Mouse (Mus musculus) kidney, adult 2 months (tissue): Measurements from ENCODE around the gene Tbccd1.

ENCODE experiments used
- CTCF ChIP-seq: fragments of 200-500 bp; conservative IDR thresholded peaks from 2 replicates; pipeline ENCODE4 v1.5.1; 2011; ENCODE audit warnings: low read depth, mild to moderate bottlenecking, control low read depth, low read length, moderate library complexity, mixed read lengths; ENCODE audit not compliant: insufficient read depth, insufficient read length
- POLR2A ChIP-seq: fragments of 200-500 bp; IDR thresholded peaks from one replicate; pipeline ENCODE4 v1.6.1; 2011; ENCODE audit warnings: low read depth, low read length, control low read depth

- TF ChIP-seq POLR2A (no peak), CTCF (no peak)
Measured at GRCm38 (mm10) chr16:22845481-22845880, 12.0 kb downstream of the Tbccd1 start.
